Mouse (Mus musculus) intestine, embryonic 15.5 days (tissue): Measurements from ENCODE around the gene Anks4b. TPM values are rescaled to one million over a fixed set of nuclear protein-coding genes. Genes with fewer than 3 reads are reported as not detected.

Source experiments
- ATAC-seq: fragments of 200-750 bp; cut with Nextera tagmentation; 2 replicates; pipeline ENCODE4 v1.8.0; 2017; ENCODE audit warnings: moderate TSS enrichment, moderate library complexity
- H3K27ac ChIP-seq: fragments of 300-500 bp; sonication (generic); 2 replicates; pipeline ENCODE4 v1.5.1; 2015; ENCODE audit warnings: mild to moderate bottlenecking, inconsistent platforms
- H3K27me3 ChIP-seq: fragments of 300-500 bp; sonication (generic); replicated peaks from 2 replicates; pipeline ENCODE4 v1.6.1; 2015; ENCODE audit warnings: inconsistent platforms
- H3K36me3 ChIP-seq: fragments of 300-500 bp; sonication (generic); 2 replicates; pipeline ENCODE4 v1.6.1; 2015; ENCODE audit warnings: inconsistent platforms
- H3K4me1 ChIP-seq: fragments of 300-500 bp; sonication (generic); replicated peaks from 2 replicates; pipeline ENCODE4 v1.6.1; 2015; ENCODE audit warnings: inconsistent platforms
- H3K4me2 ChIP-seq: fragments of 300-500 bp; sonication (generic); replicated peaks from 2 replicates; pipeline ENCODE4 v1.6.1; 2015; ENCODE audit warnings: mild to moderate bottlenecking, inconsistent platforms
- H3K4me3 ChIP-seq: fragments of 300-500 bp; sonication (generic); replicated peaks from 2 replicates; pipeline ENCODE4 v1.5.1; 2015; ENCODE audit warnings: inconsistent platforms
- H3K9ac ChIP-seq: fragments of 300-500 bp; sonication (generic); 2 replicates; pipeline ENCODE4 v1.6.1; 2015; ENCODE audit warnings: inconsistent platforms
- H3K9me3 ChIP-seq: fragments of 300-500 bp; sonication (generic); 2 replicates; pipeline ENCODE4 v1.6.1; 2016; ENCODE audit warnings: inconsistent platforms
- WGBS: fragments of 180-500 bp; shearing (Covaris S2); methylation state at CpG from one replicate; pipeline ENCODE4 v1.1.7; 2015; 5-methylcytosine and 5-hydroxymethylcytosine counted together
- polyA plus RNA-seq: library from polyadenylated mRNA; unstranded; fragments of >200 nt; fragmentation: Nextera tagmentation; extraction: Ambion mirVana; gene quantifications from 2 replicates; pipeline ENCODE4 v1.2.1, GENCODE M21; 2015

Gene Anks4b
- polyA plus RNA-seq, 1 experiment from 2014 or later, result 9.2 TPM

GRCm38 (mm10) chr7:120163581-120164251, 9.9 kb upstream of the Anks4b start:
- H3K9me3 ChIP-seq, result no peaks in the 10 kb centered on the region
- H3K27me3 ChIP-seq, result no peaks in the 10 kb centered on the region
- no peak for ATAC-seq
- H3K4me3 ChIP-seq, result no peak overlapping the region
- H3K4me1 ChIP-seq, result no peaks in the 10 kb centered on the region
- no peaks in the 10 kb centered on the region for H3K36me3 ChIP-seq
- 85% methylated on average over 11 of the region's 11 CpGs for WGBS
- no peak overlapping the region for H3K4me2 ChIP-seq
- no peak overlapping the region for H3K9ac ChIP-seq
- H3K27ac ChIP-seq, result no peak overlapping the region

GRCm38 (mm10) chr7:120172188-120172700, 1.4 kb upstream of the Anks4b start:
- Histone ChIP-seq H3K36me3 (no peaks in the 10 kb centered on the region), H3K9me3 (no peaks in the 10 kb centered on the region), H3K4me1 (no peaks in the 10 kb centered on the region), H3K4me2 (no peak overlapping the region), H3K4me3 (no peak overlapping the region), H3K9ac (no peak overlapping the region), H3K27ac (no peak overlapping the region), H3K27me3 (no peaks in the 10 kb centered on the region)
- no peak for ATAC-seq
- WGBS, result 86% methylated on average over 1 of the region's 1 CpGs

GRCm38 (mm10) chr7:120174723-120175504, 1.3 kb downstream of the Anks4b start:
- H3K9me3 ChIP-seq, result no peaks in the 10 kb centered on the region
- H3K9ac ChIP-seq, result peak overlapping the region; percentile 21; the same call in 1 of the 2 replicates
- no peaks in the 10 kb centered on the region for H3K4me1 ChIP-seq
- 61% methylated on average over 11 of the region's 11 CpGs for WGBS
- peak overlapping the region; percentile 46 for H3K4me2 ChIP-seq
- peak overlapping the region; percentile 33 for H3K4me3 ChIP-seq
- peak; percentile 67 for ATAC-seq
- H3K36me3 ChIP-seq, result no peaks in the 10 kb centered on the region
- H3K27me3 ChIP-seq, result no peaks in the 10 kb centered on the region
- peak overlapping the region; percentile 61 for H3K27ac ChIP-seq

GRCm38 (mm10) chr7:120177611-120178010, 4.0 kb downstream of the Anks4b start:
- H3K36me3 ChIP-seq, result no peaks in the 10 kb centered on the region
- H3K9me3 ChIP-seq, result no peaks in the 10 kb centered on the region
- no peak for ATAC-seq
- 79% methylated on average over 3 of the region's 3 CpGs for WGBS
- H3K4me3 ChIP-seq, result no peak overlapping the region
- no peak overlapping the region for H3K9ac ChIP-seq
- H3K27ac ChIP-seq, result no peak overlapping the region
- no peak overlapping the region for H3K4me2 ChIP-seq
- H3K4me1 ChIP-seq, result no peaks in the 10 kb centered on the region
- H3K27me3 ChIP-seq, result no peaks in the 10 kb centered on the region

- H3K9ac ChIP-seq, result no peak overlapping the region
- no peak for ATAC-seq
- no peak overlapping the region for H3K4me3 ChIP-seq
- H3K4me1 ChIP-seq, result no peaks in the 10 kb centered on the region
- 21% methylated on average over 2 of the region's 2 CpGs for WGBS
- H3K4me2 ChIP-seq, result no peak overlapping the region
- no peaks in the 10 kb centered on the region for H3K27me3 ChIP-seq
- no peaks in the 10 kb centered on the region for H3K9me3 ChIP-seq
- H3K36me3 ChIP-seq, result no peaks in the 10 kb centered on the region
- H3K27ac ChIP-seq, result no peak overlapping the region
Measured at GRCm38 (mm10) chr7:120178935-120179334, 5.3 kb downstream of the Anks4b start.

GRCm38 (mm10) chr7:120180547-120180946, 6.9 kb downstream of the Anks4b start:
- 77% methylated on average over 5 of the region's 5 CpGs for WGBS
- H3K4me2 ChIP-seq, result no peak overlapping the region

GRCm38 (mm10) chr7:120181401-120182230, 8.0 kb downstream of the Anks4b start:
- H3K27me3 ChIP-seq, result no peaks in the 10 kb centered on the region
- H3K4me3 ChIP-seq, result no peak overlapping the region
- no peak for ATAC-seq
- 89% methylated on average over 4 of the region's 4 CpGs for WGBS
- no peaks in the 10 kb centered on the region for H3K9me3 ChIP-seq
- H3K27ac ChIP-seq, result no peak overlapping the region
- no peak overlapping the region for H3K4me2 ChIP-seq
- no peak overlapping the region for H3K9ac ChIP-seq
- H3K36me3 ChIP-seq, result no peaks in the 10 kb centered on the region
- no peaks in the 10 kb centered on the region for H3K4me1 ChIP-seq

More at GRCm38 (mm10) chr7:120180547-120180946, 6.9 kb downstream of the Anks4b start:
- Histone ChIP-seq H3K36me3 (no peaks in the 10 kb centered on the region), H3K4me1 (no peaks in the 10 kb centered on the region), H3K27me3 (no peaks in the 10 kb centered on the region), H3K9ac (no peak overlapping the region), H3K9me3 (no peaks in the 10 kb centered on the region), H3K4me3 (no peak overlapping the region), H3K27ac (no peak overlapping the region)
- no peak; the same call in 1 of the 2 replicates for ATAC-seq

GRCm38 (mm10) chr7:120182891-120183290, 9.2 kb downstream of the Anks4b start:
- no peak for ATAC-seq
- no peak overlapping the region for H3K4me2 ChIP-seq
- no peaks in the 10 kb centered on the region for H3K36me3 ChIP-seq
- H3K27me3 ChIP-seq, result no peaks in the 10 kb centered on the region
- H3K4me1 ChIP-seq, result no peaks in the 10 kb centered on the region
- no peak overlapping the region for H3K4me3 ChIP-seq
- no peak overlapping the region for H3K27ac ChIP-seq
- H3K9me3 ChIP-seq, result no peaks in the 10 kb centered on the region
- no peak overlapping the region for H3K9ac ChIP-seq

- no peaks in the 10 kb centered on the region for H3K36me3 ChIP-seq
- H3K4me3 ChIP-seq, result no peak overlapping the region
- H3K9ac ChIP-seq, result no peak overlapping the region
- H3K4me1 ChIP-seq, result 0 out of 2 replicates have a peak, but pooled peaks cover 9% of the 10 kb centered on the region
- H3K27ac ChIP-seq, result peak overlapping the region; percentile 40; the same call in 1 of the 2 replicates
- 83% methylated on average over 5 of the region's 5 CpGs for WGBS
- ATAC-seq, result 0 out of 2 replicates have a peak, but pooled peaks have one; percentile 8
- H3K4me2 ChIP-seq, result no peak overlapping the region
- no peaks in the 10 kb centered on the region for H3K9me3 ChIP-seq
- no peaks in the 10 kb centered on the region for H3K27me3 ChIP-seq
Measured at GRCm38 (mm10) chr7:120188946-120189345, 15.3 kb downstream of the Anks4b start.

GRCm38 (mm10) chr7:120189369-120190149, 15.9 kb downstream of the Anks4b start:
- Histone ChIP-seq H3K27me3 (no peaks in the 10 kb centered on the region), H3K9ac (no peak overlapping the region), H3K9me3 (no peaks in the 10 kb centered on the region), H3K36me3 (no peaks in the 10 kb centered on the region), H3K4me3 (no peak overlapping the region), H3K27ac (peak overlapping the region; percentile 44), H3K4me2 (no peak overlapping the region; the same call in 1 of the 2 replicates), H3K4me1 (0 out of 2 replicates have a peak, but pooled peaks cover 9% of the 10 kb centered on the region)
- peak; percentile 95 for ATAC-seq
- 45% methylated on average over 8 of the region's 8 CpGs for WGBS

- Histone ChIP-seq H3K27me3 (no peaks in the 10 kb centered on the region), H3K4me3 (no peak overlapping the region), H3K9me3 (no peaks in the 10 kb centered on the region), H3K36me3 (no peaks in the 10 kb centered on the region), H3K4me2 (no peak overlapping the region), H3K9ac (no peak overlapping the region), H3K4me1 (0 out of 2 replicates have a peak, but pooled peaks cover 9% of the 10 kb centered on the region), H3K27ac (peak overlapping the region; percentile 44; the same call in 1 of the 2 replicates)
- 33% methylated on average over 8 of the region's 8 CpGs for WGBS
- ATAC-seq, result peak; percentile 65
Measured at GRCm38 (mm10) chr7:120190150-120190665, 16.6 kb downstream of the Anks4b start.
